Mouse (Mus musculus): ENCODE data around the gene Defb23. TPM values are rescaled to one million over a fixed set of nuclear protein-coding genes. Genes with fewer than 3 reads are reported as not detected.

Defb23 gene
- polyA plus RNA-seq, 1 experiment from 2014 or later, result not detected

GRCm38 (mm10) chr2:152409781-152410180 is 54.6 kb downstream of the Defb23 start:
- Histone ChIP-seq H3K9ac (replicated peaks; ENCODE audit: low read depth, low read length) (no peak overlapping the region), H3K27ac (ENCODE audit: low read depth, low read length) (no peak overlapping the region; the same call in 1 of the 2 replicates), H3K4me2 (ENCODE audit: low read depth, low read length) (no peak overlapping the region), H3K27me3 (ENCODE audit: control insufficient read depth, insufficient read depth, low read length) (no peaks in the 10 kb centered on the region), H3K36me3 (ENCODE audit: control insufficient read depth, insufficient read depth, low read length) (no peaks in the 10 kb centered on the region), H3K4me1 (ENCODE audit: control insufficient read depth, insufficient read depth, low read length) (peaks cover 36% of the 10 kb centered on the region), H3K9me3 (ENCODE audit: control insufficient read depth, low read length) (no peaks in the 10 kb centered on the region), H3K4me3 (ENCODE audit: low read depth, low read length) (no peak overlapping the region)
- no peak for ATAC-seq (ENCODE audit: low read depth)
- 79% methylated on average over 6 of the region's 6 CpGs for WGBS

Other genes with a start within 250 kb of the Defb23 start
- 94.7 and 155 TPM in 2 replicates for gene Csnk2a1, start 237.8 kb downstream of the Defb23 start, polyA plus RNA-seq (2014; fragmentation: Nextera tagmentation; extraction: Ambion mirVana)
- 28.0 and 33.9 TPM in 2 replicates for gene Tbc1d20, start 170.8 kb downstream of the Defb23 start, polyA plus RNA-seq (2014; fragmentation: Nextera tagmentation; extraction: Ambion mirVana)
- 98.5 and 107 TPM in 2 replicates for gene Rbck1, start 132.0 kb downstream of the Defb23 start, polyA plus RNA-seq (2014; fragmentation: Nextera tagmentation; extraction: Ambion mirVana)
- 1.1 and 1.6 TPM in 2 replicates for gene Trib3, start 120.6 kb downstream of the Defb23 start, polyA plus RNA-seq (2014; fragmentation: Nextera tagmentation; extraction: Ambion mirVana)
- 42.9 and 54.4 TPM in 2 replicates for gene Nrsn2, start 88.0 kb downstream of the Defb23 start, polyA plus RNA-seq (2014; fragmentation: Nextera tagmentation; extraction: Ambion mirVana)
- gene Sox12, start 66.6 kb downstream of the Defb23 start, polyA plus RNA-seq (2014; fragmentation: Nextera tagmentation; extraction: Ambion mirVana), result 19.2 and 19.7 TPM in 2 replicates
- gene Zcchc3, start 49.6 kb downstream of the Defb23 start, polyA plus RNA-seq (2014; fragmentation: Nextera tagmentation; extraction: Ambion mirVana), result 14.5 and 18.0 TPM in 2 replicates
- gene 6820408C15Rik, start 49.0 kb downstream of the Defb23 start, polyA plus RNA-seq (2014; fragmentation: Nextera tagmentation; extraction: Ambion mirVana), result 0.87 and 0.99 TPM in 2 replicates
- not detected in 2 replicates for gene Defb20, start 12.4 kb upstream of the Defb23 start, polyA plus RNA-seq (2014; fragmentation: Nextera tagmentation; extraction: Ambion mirVana)
- gene Defb22, start 25.5 kb upstream of the Defb23 start, polyA plus RNA-seq (2014; fragmentation: Nextera tagmentation; extraction: Ambion mirVana), result not detected in 2 replicates
- not detected in 2 replicates for gene Defb26, start 47.1 kb upstream of the Defb23 start, polyA plus RNA-seq (2014; fragmentation: Nextera tagmentation; extraction: Ambion mirVana)
- not detected in 2 replicates for gene Defb28, start 53.6 kb upstream of the Defb23 start, polyA plus RNA-seq (2014; fragmentation: Nextera tagmentation; extraction: Ambion mirVana)
- not detected in 2 replicates for gene Defb29, start 75.5 kb upstream of the Defb23 start, polyA plus RNA-seq (2014; fragmentation: Nextera tagmentation; extraction: Ambion mirVana)
- gene Gm17416, start 104.7 kb upstream of the Defb23 start, polyA plus RNA-seq (2014; fragmentation: Nextera tagmentation; extraction: Ambion mirVana), result not detected in 2 replicates
- gene Defb21, start 108.1 kb upstream of the Defb23 start, polyA plus RNA-seq (2014; fragmentation: Nextera tagmentation; extraction: Ambion mirVana), result not detected in 2 replicates
- not detected in 2 replicates for gene Defb19, start 115.7 kb upstream of the Defb23 start, polyA plus RNA-seq (2014; fragmentation: Nextera tagmentation; extraction: Ambion mirVana)
- not detected in 2 replicates for gene Defb45, start 134.8 kb upstream of the Defb23 start, polyA plus RNA-seq (2014; fragmentation: Nextera tagmentation; extraction: Ambion mirVana)
- gene Defb36, start 139.7 kb upstream of the Defb23 start, polyA plus RNA-seq (2014; fragmentation: Nextera tagmentation; extraction: Ambion mirVana), result not detected in 2 replicates
- not detected in 2 replicates for gene Defb25, start 158.4 kb upstream of the Defb23 start, polyA plus RNA-seq (2014; fragmentation: Nextera tagmentation; extraction: Ambion mirVana)
- gene Rem1, start 162.3 kb upstream of the Defb23 start, polyA plus RNA-seq (2014; fragmentation: Nextera tagmentation; extraction: Ambion mirVana), result 0.33 TPM in 1 of 2 replicates, not detected in the other
- gene H13, start 204.8 kb upstream of the Defb23 start, polyA plus RNA-seq (2014; fragmentation: Nextera tagmentation; extraction: Ambion mirVana), result 156 and 160 TPM in 2 replicates
- gene Mcts2, start 222.4 kb upstream of the Defb23 start, polyA plus RNA-seq (2014; fragmentation: Nextera tagmentation; extraction: Ambion mirVana), result 40.2 and 43.8 TPM in 2 replicates

Measured in neural tube, embryonic 14.5 days (tissue).